Mouse (Mus musculus) liver, embryonic 14.5 days (tissue): ENCODE measurements around the gene Myl12a.

Experiments
- CTCF ChIP-seq: IDR thresholded peaks from 2 replicates; pipeline ENCODE4 v1.5.1; 2016; ENCODE audit warnings: antibody characterized with exemption, low read depth, control low read depth
- EP300 ChIP-seq: IDR thresholded peaks from 2 replicates; pipeline ENCODE4 v1.6.1; 2016; ENCODE audit warnings: antibody characterized with exemption, low read depth

DNA sequence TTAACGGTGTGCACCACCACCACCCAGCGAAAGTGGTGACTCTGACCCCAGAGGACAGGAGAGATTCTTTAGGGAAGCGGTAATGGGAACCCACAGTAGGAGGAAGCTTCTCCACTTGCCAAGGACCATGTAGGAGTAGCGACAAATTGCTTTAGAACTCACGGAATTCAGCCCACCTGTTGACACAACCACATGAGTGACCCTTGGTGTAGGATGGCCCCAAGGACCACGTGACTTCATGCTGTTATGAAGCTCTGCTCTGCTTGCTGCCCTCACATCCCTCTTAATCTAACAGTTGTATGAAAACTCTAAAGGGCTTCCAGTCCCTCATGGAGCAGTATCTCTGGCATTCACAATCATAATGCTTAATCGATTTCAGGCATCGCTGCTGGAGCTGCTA lies 46.6 kb upstream of the Myl12a start:
- no peak for TF ChIP-seq CTCF
- TF ChIP-seq EP300, result no peak
